Mouse (Mus musculus): ENCODE measurements at regions not wholly inside any gene's neighbourhood (a gene's known extent, or its start where the extent isn't known, plus 50 kb on each side); places are given as distances from the start of the nearest gene placed in this dataset.

GRCm38 (mm10) chr16:29842071-29842470 lies 222.1 kb upstream of the Hes1 start:
- Histone ChIP-seq H3K36me3 (ENCODE audit: control insufficient read depth, insufficient read depth, low read length) (no peaks in the 10 kb centered on the region), H3K27ac (ENCODE audit: low read depth, low read length) (no peak overlapping the region), H3K4me2 (replicated peaks; ENCODE audit: low read depth, low read length) (no peak overlapping the region), H3K9me3 (ENCODE audit: control insufficient read depth, low read length) (no peaks in the 10 kb centered on the region), H3K27me3 (ENCODE audit: control insufficient read depth, insufficient read depth, low read length) (peaks cover 3% of the 10 kb centered on the region), H3K4me1 (ENCODE audit: control insufficient read depth, insufficient read depth, low read length) (peaks cover 13% of the 10 kb centered on the region), H3K9ac (ENCODE audit: low read depth, low read length) (no peak overlapping the region), H3K4me3 (ENCODE audit: low read length) (no peak overlapping the region)
- 95% methylated on average over 4 of the region's 4 CpGs for WGBS
- ATAC-seq (ENCODE audit: low FRiP score, low TSS enrichment), result no peak

GRCm38 (mm10) chr16:29843490-29843889 lies 220.7 kb upstream of the Hes1 start:
- peaks cover 8% of the 10 kb centered on the region; the same call in 1 of the 2 replicates for H3K4me1 ChIP-seq (ENCODE audit: control insufficient read depth, insufficient read depth, low read length)
- WGBS, result 80% methylated on average over 7 of the region's 7 CpGs
- no peak overlapping the region for H3K4me2 ChIP-seq (replicated peaks; ENCODE audit: low read depth, low read length)

GRCm38 (mm10) chr16:29844706-29845596 lies 219.2 kb upstream of the Hes1 start:
- Histone ChIP-seq H3K9me3 (ENCODE audit: control insufficient read depth, low read length) (no peaks in the 10 kb centered on the region), H3K9ac (ENCODE audit: low read depth, low read length) (no peak overlapping the region; the same call in 1 of the 2 replicates), H3K36me3 (ENCODE audit: control insufficient read depth, insufficient read depth, low read length) (no peaks in the 10 kb centered on the region), H3K4me3 (ENCODE audit: low read length) (no peak overlapping the region), H3K4me2 (replicated peaks; ENCODE audit: low read depth, low read length) (no peak overlapping the region), H3K27ac (ENCODE audit: low read depth, low read length) (no peak overlapping the region), H3K4me1 (ENCODE audit: control insufficient read depth, insufficient read depth, low read length) (no peaks in the 10 kb centered on the region), H3K27me3 (ENCODE audit: control insufficient read depth, insufficient read depth, low read length) (no peaks in the 10 kb centered on the region; the same call in 1 of the 2 replicates)
- 41% methylated on average over 12 of the region's 12 CpGs for WGBS
- ATAC-seq (ENCODE audit: low FRiP score, low TSS enrichment), result no peak

More at GRCm38 (mm10) chr16:29843490-29843889, 220.7 kb upstream of the Hes1 start:
- no peak overlapping the region for H3K9ac ChIP-seq (ENCODE audit: low read depth, low read length)
- no peak for ATAC-seq (ENCODE audit: low FRiP score, low TSS enrichment)
- no peaks in the 10 kb centered on the region; the same call in 1 of the 2 replicates for H3K27me3 ChIP-seq (ENCODE audit: control insufficient read depth, insufficient read depth, low read length)
- no peak overlapping the region for H3K4me3 ChIP-seq (ENCODE audit: low read length)
- no peak overlapping the region for H3K27ac ChIP-seq (ENCODE audit: low read depth, low read length)
- no peaks in the 10 kb centered on the region for H3K36me3 ChIP-seq (ENCODE audit: control insufficient read depth, insufficient read depth, low read length)
- H3K9me3 ChIP-seq (ENCODE audit: control insufficient read depth, low read length), result no peaks in the 10 kb centered on the region

- no peak for ATAC-seq (ENCODE audit: low FRiP score, low TSS enrichment)
- Histone ChIP-seq H3K27me3 (ENCODE audit: control insufficient read depth, insufficient read depth, low read length) (no peaks in the 10 kb centered on the region; the same call in 1 of the 2 replicates), H3K36me3 (ENCODE audit: control insufficient read depth, insufficient read depth, low read length) (no peaks in the 10 kb centered on the region), H3K9me3 (ENCODE audit: control insufficient read depth, low read length) (no peaks in the 10 kb centered on the region), H3K27ac (ENCODE audit: low read depth, low read length) (no peak overlapping the region), H3K4me2 (replicated peaks; ENCODE audit: low read depth, low read length) (no peak overlapping the region), H3K9ac (ENCODE audit: low read depth, low read length) (no peak overlapping the region), H3K4me1 (ENCODE audit: control insufficient read depth, insufficient read depth, low read length) (0 out of 2 replicates have a peak, but pooled peaks cover under 1% of the 10 kb centered on the region), H3K4me3 (ENCODE audit: low read length) (no peak overlapping the region)
- 51% methylated on average over 8 of the region's 8 CpGs for WGBS
These were observed 218.6 kb upstream of the Hes1 start for GRCm38 (mm10) chr16:29845597-29845986.

GRCm38 (mm10) chr16:29847059-29847458 lies 217.1 kb upstream of the Hes1 start:
- Histone ChIP-seq H3K36me3 (ENCODE audit: control insufficient read depth, insufficient read depth, low read length) (no peaks in the 10 kb centered on the region), H3K9me3 (ENCODE audit: control insufficient read depth, low read length) (no peaks in the 10 kb centered on the region), H3K4me3 (ENCODE audit: low read length) (no peak overlapping the region), H3K4me1 (ENCODE audit: control insufficient read depth, insufficient read depth, low read length) (0 out of 2 replicates have a peak, but pooled peaks cover 4% of the 10 kb centered on the region), H3K27me3 (ENCODE audit: control insufficient read depth, insufficient read depth, low read length) (no peaks in the 10 kb centered on the region; the same call in 1 of the 2 replicates), H3K9ac (ENCODE audit: low read depth, low read length) (no peak overlapping the region), H3K27ac (ENCODE audit: low read depth, low read length) (no peak overlapping the region), H3K4me2 (replicated peaks; ENCODE audit: low read depth, low read length) (no peak overlapping the region)
- ATAC-seq (ENCODE audit: low FRiP score, low TSS enrichment), result no peak
- 21% methylated on average over 1 of the region's 1 CpGs for WGBS

GRCm38 (mm10) chr16:29847734-29848133 lies 216.4 kb upstream of the Hes1 start:
- H3K9me3 ChIP-seq (ENCODE audit: control insufficient read depth, low read length), result no peaks in the 10 kb centered on the region
- H3K36me3 ChIP-seq (ENCODE audit: control insufficient read depth, insufficient read depth, low read length), result no peaks in the 10 kb centered on the region
- no peak overlapping the region for H3K4me2 ChIP-seq (replicated peaks; ENCODE audit: low read depth, low read length)
- WGBS, result 90% methylated on average over 4 of the region's 4 CpGs
- H3K27me3 ChIP-seq (ENCODE audit: control insufficient read depth, insufficient read depth, low read length), result no peaks in the 10 kb centered on the region
- no peak for ATAC-seq (ENCODE audit: low FRiP score, low TSS enrichment)
- no peak overlapping the region for H3K9ac ChIP-seq (ENCODE audit: low read depth, low read length)
- no peak overlapping the region for H3K4me3 ChIP-seq (ENCODE audit: low read length)
- H3K27ac ChIP-seq (ENCODE audit: low read depth, low read length), result no peak overlapping the region
- 0 out of 2 replicates have a peak, but pooled peaks cover 4% of the 10 kb centered on the region for H3K4me1 ChIP-seq (ENCODE audit: control insufficient read depth, insufficient read depth, low read length)

GRCm38 (mm10) chr16:29848527-29848926 lies 215.7 kb upstream of the Hes1 start:
- H3K36me3 ChIP-seq (ENCODE audit: control insufficient read depth, insufficient read depth, low read length), result no peaks in the 10 kb centered on the region
- H3K27ac ChIP-seq (ENCODE audit: low read depth, low read length), result no peak overlapping the region
- no peaks in the 10 kb centered on the region for H3K27me3 ChIP-seq (ENCODE audit: control insufficient read depth, insufficient read depth, low read length)
- H3K4me3 ChIP-seq (ENCODE audit: low read length), result no peak overlapping the region
- no peak overlapping the region for H3K9ac ChIP-seq (ENCODE audit: low read depth, low read length)
- H3K4me1 ChIP-seq (ENCODE audit: control insufficient read depth, insufficient read depth, low read length), result 0 out of 2 replicates have a peak, but pooled peaks cover 4% of the 10 kb centered on the region
- no peak for ATAC-seq (ENCODE audit: low FRiP score, low TSS enrichment)
- H3K9me3 ChIP-seq (ENCODE audit: control insufficient read depth, low read length), result no peaks in the 10 kb centered on the region
- H3K4me2 ChIP-seq (replicated peaks; ENCODE audit: low read depth, low read length), result no peak overlapping the region
- WGBS, result 85% methylated on average over 12 of the region's 12 CpGs

- H3K36me3 ChIP-seq (ENCODE audit: control insufficient read depth, insufficient read depth, low read length), result no peaks in the 10 kb centered on the region
- no peak for ATAC-seq (ENCODE audit: low FRiP score, low TSS enrichment)
- no peak overlapping the region for H3K4me2 ChIP-seq (replicated peaks; ENCODE audit: low read depth, low read length)
- H3K9me3 ChIP-seq (ENCODE audit: control insufficient read depth, low read length), result no peaks in the 10 kb centered on the region
- H3K4me1 ChIP-seq (ENCODE audit: control insufficient read depth, insufficient read depth, low read length), result 0 out of 2 replicates have a peak, but pooled peaks cover 4% of the 10 kb centered on the region
- no peaks in the 10 kb centered on the region for H3K27me3 ChIP-seq (ENCODE audit: control insufficient read depth, insufficient read depth, low read length)
- no peak overlapping the region for H3K4me3 ChIP-seq (ENCODE audit: low read length)
- H3K9ac ChIP-seq (ENCODE audit: low read depth, low read length), result no peak overlapping the region
- H3K27ac ChIP-seq (ENCODE audit: low read depth, low read length), result no peak overlapping the region
- 78% methylated on average over 7 of the region's 7 CpGs for WGBS
These were observed 214.7 kb upstream of the Hes1 start for GRCm38 (mm10) chr16:29849511-29849910.

GRCm38 (mm10) chr16:29850616-29851015 lies 213.6 kb upstream of the Hes1 start:
- no peaks in the 10 kb centered on the region for H3K36me3 ChIP-seq (ENCODE audit: control insufficient read depth, insufficient read depth, low read length)
- H3K9me3 ChIP-seq (ENCODE audit: control insufficient read depth, low read length), result no peaks in the 10 kb centered on the region
- H3K9ac ChIP-seq (ENCODE audit: low read depth, low read length), result no peak overlapping the region
- H3K27me3 ChIP-seq (ENCODE audit: control insufficient read depth, insufficient read depth, low read length), result no peaks in the 10 kb centered on the region; the same call in 1 of the 2 replicates
- H3K4me2 ChIP-seq (replicated peaks; ENCODE audit: low read depth, low read length), result no peak overlapping the region
- 0 out of 2 replicates have a peak, but pooled peaks cover 4% of the 10 kb centered on the region for H3K4me1 ChIP-seq (ENCODE audit: control insufficient read depth, insufficient read depth, low read length)
- no peak for ATAC-seq (ENCODE audit: low FRiP score, low TSS enrichment)
- 72% methylated on average over 3 of the region's 3 CpGs for WGBS
- H3K4me3 ChIP-seq (ENCODE audit: low read length), result no peak overlapping the region
- H3K27ac ChIP-seq (ENCODE audit: low read depth, low read length), result no peak overlapping the region

All from kidney, embryonic 14.5 days (tissue).